Mouse (Mus musculus): ENCODE measurements around the gene Gm44965. TPM values are rescaled to one million over a fixed set of nuclear protein-coding genes. Genes with fewer than 3 reads are reported as not detected.
"Not testable (repeated sequence)": the region's sequence is repeated elsewhere in the genome, so short reads cannot be mapped to it uniquely, and the experiment has no call there.

The Gm44965 gene
- total RNA-seq, 2 experiments from 2014 or later = not detected

- no peak for DNase-seq
Observed at GRCm38 (mm10) chr6:48581257-48581656, 12.5 kb upstream of the Gm44965 start.

GRCm38 (mm10) chr6:48582037-48582436 lies 11.7 kb upstream of the Gm44965 start:
- DNase-seq = no peak

GRCm38 (mm10) chr6:48589194-48589750 lies 4.5 kb upstream of the Gm44965 start, which contains the start of gene Gm45021:
TSS of gene Gm45021 (plus strand) at chr6:48589610.
- no peak for DNase-seq

GRCm38 (mm10) chr6:48591221-48591845 lies 2.4 kb upstream of the Gm44965 start:
- DNase-seq = no peak

DNA sequence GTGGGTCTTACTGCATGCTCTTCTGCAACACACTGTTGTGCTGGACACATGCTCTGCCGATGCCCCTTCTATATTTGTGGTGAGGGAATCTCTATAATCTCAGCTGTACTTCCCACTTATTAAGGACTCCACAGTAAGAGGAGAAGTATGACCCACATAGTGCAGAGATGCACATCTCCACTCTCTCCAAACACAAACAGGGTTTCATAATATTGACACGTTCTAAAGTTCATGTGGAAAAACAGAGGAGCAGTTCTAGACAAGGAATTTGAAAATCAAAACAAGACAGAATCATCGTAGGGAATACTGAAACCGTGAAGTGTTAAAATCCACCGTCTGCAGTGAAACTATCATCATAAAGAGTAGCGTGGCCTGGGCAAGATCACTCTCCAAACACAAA lies 1.9 kb upstream of the Gm44965 start:
- no peak for DNase-seq

GRCm38 (mm10) chr6:48594043-48594738 lies 450 bp downstream of the Gm44965 start:
- DNase-seq = peak; percentile 55

GRCm38 (mm10) chr6:48595278-48595677 lies 1.5 kb downstream of the Gm44965 start:
- no peak for DNase-seq

- no peak for DNase-seq
Observed at GRCm38 (mm10) chr6:48596545-48597232, 2.9 kb downstream of the Gm44965 start.

- no peak for DNase-seq
Observed at GRCm38 (mm10) chr6:48597233-48597625, 3.5 kb downstream of the Gm44965 start.

GRCm38 (mm10) chr6:48600594-48600993 lies 6.9 kb downstream of the Gm44965 start:
- no peak for DNase-seq

- DNase-seq = peak; percentile 97
Observed at GRCm38 (mm10) chr6:48601271-48602079, 7.7 kb downstream of the Gm44965 start, which contains the start of gene Zfp775. TSS of gene Zfp775 (plus strand) at chr6:48602063.

- no peak for DNase-seq
Observed at GRCm38 (mm10) chr6:48602080-48602741, 8.5 kb downstream of the Gm44965 start.

DNA sequence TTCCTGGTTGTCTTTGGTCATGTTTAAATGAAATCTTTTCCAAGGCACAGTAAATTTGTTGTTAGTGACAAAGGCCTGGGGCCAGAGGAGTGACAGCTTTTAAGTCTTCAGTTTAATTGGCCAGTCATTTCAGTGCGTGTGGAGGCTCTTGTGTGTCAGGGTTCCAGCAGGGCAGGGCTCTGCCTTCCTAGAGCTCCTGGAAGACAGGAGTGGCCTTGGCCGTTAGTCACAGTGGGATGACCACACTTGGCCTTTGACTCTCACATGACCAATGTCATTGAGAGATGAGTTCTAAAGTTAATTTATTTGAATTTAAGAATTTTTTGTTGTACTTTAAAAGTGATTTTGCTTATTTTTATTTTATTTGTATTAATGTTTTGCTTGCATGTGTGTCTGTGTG lies 14.4 kb downstream of the Gm44965 start:
- no peak for DNase-seq

DNA sequence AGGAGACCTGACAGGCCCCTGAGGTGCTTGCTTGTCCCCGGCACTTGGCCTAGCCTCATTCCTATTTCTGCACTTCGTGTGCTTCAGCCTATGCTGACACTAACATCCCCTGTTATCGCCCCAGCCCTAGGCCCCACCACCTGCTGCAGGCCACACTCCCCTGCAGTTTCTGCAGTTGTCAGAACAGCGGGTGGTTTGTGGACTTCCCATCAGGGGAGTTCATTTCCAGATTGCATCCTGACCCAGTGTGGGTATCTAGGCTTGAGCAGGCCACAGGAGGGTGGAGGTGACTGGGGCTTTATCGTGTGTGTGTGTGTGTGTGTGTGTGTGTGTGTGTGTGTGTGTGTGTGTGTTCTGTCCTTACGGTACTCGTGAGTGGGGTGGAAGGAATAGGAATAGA lies 15.8 kb downstream of the Gm44965 start:
- no peak for DNase-seq

- DNase-seq = no peak
Observed at GRCm38 (mm10) chr6:48610657-48611056, 16.9 kb downstream of the Gm44965 start.

DNA sequence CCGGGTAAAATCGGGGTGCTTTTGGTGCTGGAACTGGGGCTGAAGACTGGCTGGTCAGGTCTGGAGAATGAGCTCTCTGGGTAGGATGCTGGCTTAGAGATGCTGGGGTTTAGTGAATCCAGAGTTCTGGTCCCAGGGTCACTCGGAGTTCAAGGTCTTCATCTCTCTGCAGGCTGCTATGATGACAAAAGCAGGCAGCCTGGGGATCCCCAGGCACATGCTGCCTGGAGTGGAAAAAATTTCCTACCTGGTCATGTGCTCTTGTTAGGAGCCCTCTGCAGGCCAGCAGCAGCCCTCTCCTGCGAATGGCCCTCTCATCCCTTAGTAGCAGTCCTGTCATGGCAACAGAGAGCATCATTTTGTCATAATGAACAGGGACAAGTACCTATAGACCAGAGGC lies 19.7 kb downstream of the Gm44965 start:
- DNase-seq = no peak

- DNase-seq = no peak
Observed at GRCm38 (mm10) chr6:48614756-48615155, 21.0 kb downstream of the Gm44965 start.

GRCm38 (mm10) chr6:48620031-48620430 lies 26.3 kb downstream of the Gm44965 start:
- no peak for DNase-seq

- not testable (repeated sequence) for DNase-seq
Observed at GRCm38 (mm10) chr6:48622186-48622843, 28.6 kb downstream of the Gm44965 start.

DNA sequence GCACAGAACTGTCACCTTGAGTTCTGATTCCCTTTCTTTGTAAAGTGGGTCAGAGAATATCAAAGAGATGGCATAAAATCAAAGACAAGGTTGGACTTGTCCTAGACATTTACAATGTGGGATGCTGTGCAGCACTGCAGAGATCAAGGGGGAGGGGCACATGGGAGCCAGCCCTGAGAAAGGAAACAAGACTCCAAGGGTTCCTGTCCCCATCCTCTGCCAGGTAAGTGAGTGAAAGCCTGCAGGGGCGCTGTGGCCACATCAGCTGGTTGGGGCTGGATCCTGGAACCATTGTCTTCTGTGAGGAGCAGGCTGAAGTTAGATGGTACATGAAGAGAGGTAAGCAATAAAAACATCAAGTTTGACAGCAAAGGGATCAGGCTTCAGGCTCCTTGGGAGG lies 29.7 kb downstream of the Gm44965 start:
- DNase-seq = no peak

GRCm38 (mm10) chr6:48626464-48626863 lies 32.7 kb downstream of the Gm44965 start, which contains the start of gene AI854703:
TSS of gene AI854703 (plus strand) at chr6:48626764.
- DNase-seq = no peak
